ENCODE assay signal across 8 mouse cellular contexts in the genomic region with DNA sequence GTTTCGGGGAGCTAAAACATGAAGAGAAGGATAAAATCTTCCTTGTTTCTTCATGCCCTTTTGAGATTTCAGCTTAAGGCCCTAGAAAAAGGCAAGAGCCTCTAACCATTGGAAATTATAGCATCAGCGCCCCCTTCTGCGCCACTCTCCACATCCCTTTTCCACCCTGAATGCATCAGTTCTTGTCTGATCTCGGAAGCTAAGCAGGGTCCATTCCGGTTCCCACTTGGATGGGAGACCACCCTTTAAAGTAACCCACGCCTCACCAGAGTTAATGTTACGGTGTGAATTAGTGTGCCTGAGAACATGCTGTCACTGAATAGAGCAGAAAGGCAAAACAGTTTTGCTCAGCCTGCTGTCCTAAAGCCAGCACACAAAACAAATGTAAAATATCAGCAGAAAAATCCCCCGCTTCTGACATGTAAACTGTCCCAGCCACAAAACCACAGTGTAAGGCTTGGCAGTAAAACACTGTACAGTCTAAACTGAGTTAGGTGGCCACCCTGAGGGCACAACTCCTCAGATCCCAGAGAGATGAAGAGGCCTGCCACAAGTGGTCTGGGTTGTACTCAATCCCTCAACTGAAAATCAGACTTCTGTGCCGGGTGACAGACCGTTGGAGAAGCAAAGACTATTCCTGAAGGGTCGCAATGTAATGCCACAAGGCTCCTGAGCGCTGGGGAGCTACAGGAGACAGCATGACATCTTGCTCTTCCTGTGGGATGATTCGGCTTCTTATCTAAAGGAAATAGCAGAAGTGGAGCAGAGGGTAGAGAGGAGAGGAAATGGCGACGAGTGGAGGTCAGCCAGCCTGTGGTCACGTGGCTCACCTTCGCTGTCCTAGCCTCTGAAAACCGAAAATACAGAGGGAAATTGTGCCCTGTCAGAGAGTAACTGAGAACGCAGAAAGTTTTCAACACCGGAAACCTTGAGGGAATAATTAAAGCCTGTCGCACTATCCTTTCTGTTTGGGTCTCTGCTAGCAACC.
DNase-seq lines count a peak whose midpoint lies in the region; ATAC-seq and TF ChIP-seq lines count a peak whose summit lies in the region.
"Had no signal": no experiment of that assay in that cellular context is flagged by ENCODE, and none has a peak within 500 bp of the region (broad histone marks: within the 10 kb centered on the region; RNA-seq: fewer than 3 reads in every experiment).

No protein-coding gene starts in this region.

- H3K36me3 ChIP-seq in neural tube, embryonic 15.5 days: no peaks in the 10 kb centered on the region
- no peaks in the 10 kb centered on the region for H3K36me3 ChIP-seq in forebrain, postnatal 0 days (ENCODE audit: insufficient read depth)
- H3K36me3 ChIP-seq in lung, embryonic 15.5 days: no peaks in the 10 kb centered on the region
- no peaks in the 10 kb centered on the region for H3K36me3 ChIP-seq in stomach, embryonic 15.5 days
- H3K36me3 ChIP-seq: hindbrain, embryonic 15.5 days had no signal

- WGBS in neural tube, embryonic 15.5 days: 74% methylated on average over 21 of the region's 21 CpGs
- WGBS in forebrain, postnatal 0 days: 74% methylated on average over 21 of the region's 21 CpGs
- WGBS in lung, embryonic 15.5 days: 41% methylated on average over 21 of the region's 21 CpGs
- 44% methylated on average over 21 of the region's 21 CpGs for WGBS in stomach, embryonic 15.5 days

- DNase-seq in neural tube, embryonic 10.5 days (ENCODE audit: extremely low spot score, low spot score): peak; percentile 31
- peak; percentile 21 for DNase-seq in adrenal gland, adult 8-10 months
- DNase-seq in forebrain, postnatal 0 days: peak; percentile 58
- DNase-seq in kidney, adult 8-10 months: peak; percentile 46 to 54

- no peak for ATAC-seq in neural tube, embryonic 15.5 days (ENCODE audit: low FRiP score)
- peak; percentile 42 for ATAC-seq in forebrain, postnatal 0 days
- ATAC-seq in lung, embryonic 15.5 days (ENCODE audit: borderline replicate concordance, extremely low read depth, low FRiP score, low TSS enrichment): peak; percentile 62; the same call in 1 of the 2 replicates
- no peak for ATAC-seq in stomach, embryonic 15.5 days (ENCODE audit: insufficient read depth, low FRiP score, low read depth)

- H3K4me1 ChIP-seq in neural tube, embryonic 15.5 days: no peaks in the 10 kb centered on the region
- H3K4me1 ChIP-seq in forebrain, postnatal 0 days (ENCODE audit: insufficient read depth): no peaks in the 10 kb centered on the region
- peaks cover 8% of the 10 kb centered on the region; the same call in 1 of the 2 replicates for H3K4me1 ChIP-seq in lung, embryonic 15.5 days
- peaks cover 5% of the 10 kb centered on the region; the same call in 1 of the 2 replicates for H3K4me1 ChIP-seq in stomach, embryonic 15.5 days
- H3K4me1 ChIP-seq: hindbrain, embryonic 15.5 days had no signal

- TF ChIP-seq CTCF in forebrain, postnatal 0 days (IDR thresholded peaks at IDR 0.05; ENCODE audit: low read depth): peak; percentile 56

- no peaks in the 10 kb centered on the region for H3K9me3 ChIP-seq in neural tube, embryonic 15.5 days (replicated peaks)
- H3K9me3 ChIP-seq in forebrain, postnatal 0 days (ENCODE audit: low read length): no peaks in the 10 kb centered on the region
- H3K9me3 ChIP-seq in lung, embryonic 15.5 days: no peaks in the 10 kb centered on the region
- H3K9me3 ChIP-seq in stomach, embryonic 15.5 days: no peaks in the 10 kb centered on the region
- H3K9me3 ChIP-seq: hindbrain, embryonic 15.5 days had no signal

- no peaks in the 10 kb centered on the region for H3K27me3 ChIP-seq in neural tube, embryonic 15.5 days (replicated peaks)
- H3K27me3 ChIP-seq in forebrain, postnatal 0 days (ENCODE audit: insufficient read depth, low read length): no peaks in the 10 kb centered on the region
- H3K27me3 ChIP-seq in lung, embryonic 15.5 days: no peaks in the 10 kb centered on the region
- H3K27me3 ChIP-seq in stomach, embryonic 15.5 days (replicated peaks): no peaks in the 10 kb centered on the region
- H3K27me3 ChIP-seq: hindbrain, embryonic 15.5 days had no signal

- H3K9ac ChIP-seq in neural tube, embryonic 15.5 days (replicated peaks): no peak overlapping the region
- H3K9ac ChIP-seq in forebrain, postnatal 0 days: no peak overlapping the region
- H3K9ac ChIP-seq in lung, embryonic 15.5 days: no peak overlapping the region
- H3K9ac ChIP-seq in stomach, embryonic 15.5 days: no peak overlapping the region
- H3K9ac ChIP-seq: hindbrain, embryonic 15.5 days had no signal

- H3K27ac ChIP-seq in neural tube, embryonic 15.5 days (replicated peaks): no peak overlapping the region
- H3K27ac ChIP-seq in forebrain, postnatal 0 days (ENCODE audit: low read depth, low read length): 0 out of 2 replicates have a peak overlapping the region, but pooled peaks have one; percentile 15
- H3K27ac ChIP-seq in lung, embryonic 15.5 days: peak overlapping the region; percentile 59; the same call in 1 of the 2 replicates
- H3K27ac ChIP-seq in stomach, embryonic 15.5 days: no peak overlapping the region
- H3K27ac ChIP-seq: hindbrain, embryonic 15.5 days had no signal

- no peak overlapping the region for H3K4me3 ChIP-seq in neural tube, embryonic 15.5 days (replicated peaks)
- no peak overlapping the region for H3K4me3 ChIP-seq in forebrain, postnatal 0 days (ENCODE audit: low read depth, low read length)
- no peak overlapping the region for H3K4me3 ChIP-seq in lung, embryonic 15.5 days
- no peak overlapping the region for H3K4me3 ChIP-seq in stomach, embryonic 15.5 days (replicated peaks)
- H3K4me3 ChIP-seq: hindbrain, embryonic 15.5 days had no signal

- no peak overlapping the region for H3K4me2 ChIP-seq in neural tube, embryonic 15.5 days
- H3K4me2 ChIP-seq in forebrain, postnatal 0 days (ENCODE audit: low read depth): no peak overlapping the region
- H3K4me2 ChIP-seq in lung, embryonic 15.5 days: peak overlapping the region; percentile 20; the same call in 1 of the 2 replicates
- 0 out of 2 replicates have a peak overlapping the region, but pooled peaks have one; percentile 11 for H3K4me2 ChIP-seq in stomach, embryonic 15.5 days
- H3K4me2 ChIP-seq: hindbrain, embryonic 15.5 days had no signal

Comparison
In these comparisons a context has a peak if more than half of its experiments do, and no peak if none do; other contexts are left out.
1. ATAC-seq: peak in forebrain, postnatal 0 days (single experiment) and lung, embryonic 15.5 days (single experiment); none in neural tube, embryonic 15.5 days (single experiment) and stomach, embryonic 15.5 days (single experiment).
2. H3K27ac ChIP-seq: peak in forebrain, postnatal 0 days (single experiment) and lung, embryonic 15.5 days (single experiment); none in neural tube, embryonic 15.5 days (single experiment) and stomach, embryonic 15.5 days (single experiment).
3. H3K4me2 ChIP-seq: peak in lung, embryonic 15.5 days (single experiment) and stomach, embryonic 15.5 days (single experiment); none in neural tube, embryonic 15.5 days (single experiment) and forebrain, postnatal 0 days (single experiment).
4. Peak in every context shown above with its lines, with median percentiles within 50 percentile points of each other: DNase-seq.